Mouse (Mus musculus): ENCODE results near the gene Epha5.

The Epha5 gene

DNA sequence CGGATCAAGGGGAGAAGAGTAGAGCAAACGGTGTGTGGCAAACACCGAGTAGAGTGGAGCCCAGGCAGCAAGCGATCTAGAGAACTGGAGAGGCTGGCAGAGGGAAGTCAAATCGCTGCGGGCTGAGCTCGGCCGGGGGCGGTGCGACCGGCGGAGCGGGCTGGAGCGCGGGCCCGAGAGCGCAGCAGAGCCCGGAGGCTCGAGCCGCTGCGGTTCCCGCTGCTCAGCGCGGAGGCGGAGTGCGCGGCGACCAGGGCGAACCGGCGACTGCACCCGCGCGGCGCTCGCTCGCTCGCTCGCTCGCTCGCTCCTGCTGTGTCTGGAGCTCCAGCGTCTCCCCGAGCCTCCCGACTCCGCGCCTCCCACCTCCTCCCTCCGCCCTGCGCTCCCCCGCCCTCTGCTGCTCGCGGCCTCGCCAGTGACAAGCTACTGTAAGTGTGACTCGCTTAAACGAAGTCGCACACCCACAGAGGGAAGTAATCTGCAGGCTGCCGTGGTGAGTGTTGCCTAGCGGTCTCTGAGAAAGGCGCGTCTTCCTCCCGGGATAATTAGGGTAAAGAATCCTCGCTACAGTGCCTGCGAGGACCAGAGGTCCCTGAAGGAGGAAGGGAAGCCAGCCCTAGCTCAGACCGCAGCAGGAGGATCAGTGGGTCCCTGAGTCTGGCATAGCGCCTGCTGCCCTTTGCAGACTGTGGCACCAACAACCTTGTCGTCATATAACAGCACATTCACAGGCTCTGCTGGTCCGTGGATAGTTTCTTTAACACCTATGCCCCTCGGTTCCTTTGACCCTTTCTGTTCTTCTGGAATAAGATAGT lies at the start of gene Epha5:
Epha5 (minus strand) TSS at position 321 of the 818 bp plus-strand sequence.
- peak; percentile 75 for ATAC-seq (ENCODE audit: insufficient number of reproducible peaks, low FRiP score, low TSS enrichment)

DNA sequence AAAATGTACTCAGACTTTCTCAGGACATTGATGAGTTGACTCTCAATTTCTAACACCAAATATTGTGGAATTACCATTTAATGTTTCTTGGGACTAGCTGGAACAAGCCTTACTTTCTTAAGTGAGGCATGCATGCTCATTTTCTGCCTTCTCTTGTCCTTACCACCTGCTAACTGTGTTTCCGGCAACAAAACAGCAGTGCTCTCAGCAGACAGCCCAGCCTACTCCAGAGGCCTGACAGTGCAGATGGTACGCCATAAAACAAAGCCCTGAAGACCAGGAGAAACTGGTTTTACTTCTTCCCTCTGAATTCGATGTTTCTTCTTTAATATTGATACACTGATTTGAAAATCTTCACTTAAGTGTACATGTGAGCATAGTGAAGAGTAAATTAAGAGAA lies 39.0 kb upstream of the Epha5 start:
- ATAC-seq (ENCODE audit: insufficient number of reproducible peaks, low FRiP score, low TSS enrichment): no peak

DNA sequence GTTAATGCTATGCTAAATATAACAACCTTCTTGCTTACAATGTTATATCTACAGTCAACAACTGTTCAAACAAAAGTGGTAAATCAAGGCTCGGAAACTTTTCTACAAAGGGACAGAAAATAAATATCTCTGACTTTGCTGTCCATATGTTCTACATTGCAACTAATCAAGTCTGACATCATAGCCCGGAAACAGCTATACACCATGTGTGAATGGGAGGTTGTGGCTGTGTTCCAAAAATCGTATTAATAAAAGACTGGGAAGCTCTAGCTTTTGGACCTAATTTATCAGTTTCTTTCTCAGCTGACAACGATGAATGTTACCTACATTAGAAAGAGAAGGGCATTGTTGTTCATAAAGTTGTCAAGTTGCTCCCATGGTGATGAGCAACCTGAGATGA lies 37.5 kb upstream of the Epha5 start:
- no peak for ATAC-seq (ENCODE audit: insufficient number of reproducible peaks, low FRiP score, low TSS enrichment)

DNA sequence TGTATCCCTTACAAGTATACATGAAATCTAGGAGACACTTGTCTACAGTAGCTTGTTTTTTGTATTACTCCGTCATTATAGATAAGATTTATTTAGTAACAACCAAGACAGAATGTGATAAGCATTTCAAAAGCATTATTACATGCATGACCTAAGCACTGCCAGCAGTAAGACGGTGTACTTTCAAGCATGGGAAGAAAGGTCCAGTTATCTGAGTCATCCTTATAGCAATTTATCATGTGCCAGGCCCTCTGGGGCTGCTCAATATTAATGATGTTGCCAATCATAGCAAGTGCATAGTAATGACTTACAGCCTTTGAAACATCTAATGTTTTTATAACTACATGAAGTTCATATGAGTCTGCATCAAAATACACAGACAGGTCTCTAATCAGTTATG lies 36.7 kb upstream of the Epha5 start:
- no peak for ATAC-seq (ENCODE audit: insufficient number of reproducible peaks, low FRiP score, low TSS enrichment)

DNA sequence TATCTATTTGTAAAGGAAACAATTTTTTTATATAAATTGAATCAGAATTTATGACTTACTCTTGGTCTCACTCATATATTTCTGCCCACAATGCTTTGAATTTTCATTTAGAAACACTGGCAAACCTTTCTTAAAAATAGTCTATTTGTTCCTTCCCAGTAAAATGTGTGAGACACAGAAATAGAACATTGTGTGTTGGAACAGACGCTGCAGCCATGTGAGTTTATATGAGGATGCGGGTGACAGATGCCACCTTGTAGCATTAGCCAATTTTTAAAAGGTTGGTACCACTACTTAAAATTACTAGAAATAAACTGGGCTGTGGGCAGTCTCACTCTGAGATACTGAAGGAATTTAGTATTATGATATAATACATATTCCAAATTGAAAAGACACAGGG lies 23.1 kb upstream of the Epha5 start:
- no peak for ATAC-seq (ENCODE audit: insufficient number of reproducible peaks, low FRiP score, low TSS enrichment)

DNA sequence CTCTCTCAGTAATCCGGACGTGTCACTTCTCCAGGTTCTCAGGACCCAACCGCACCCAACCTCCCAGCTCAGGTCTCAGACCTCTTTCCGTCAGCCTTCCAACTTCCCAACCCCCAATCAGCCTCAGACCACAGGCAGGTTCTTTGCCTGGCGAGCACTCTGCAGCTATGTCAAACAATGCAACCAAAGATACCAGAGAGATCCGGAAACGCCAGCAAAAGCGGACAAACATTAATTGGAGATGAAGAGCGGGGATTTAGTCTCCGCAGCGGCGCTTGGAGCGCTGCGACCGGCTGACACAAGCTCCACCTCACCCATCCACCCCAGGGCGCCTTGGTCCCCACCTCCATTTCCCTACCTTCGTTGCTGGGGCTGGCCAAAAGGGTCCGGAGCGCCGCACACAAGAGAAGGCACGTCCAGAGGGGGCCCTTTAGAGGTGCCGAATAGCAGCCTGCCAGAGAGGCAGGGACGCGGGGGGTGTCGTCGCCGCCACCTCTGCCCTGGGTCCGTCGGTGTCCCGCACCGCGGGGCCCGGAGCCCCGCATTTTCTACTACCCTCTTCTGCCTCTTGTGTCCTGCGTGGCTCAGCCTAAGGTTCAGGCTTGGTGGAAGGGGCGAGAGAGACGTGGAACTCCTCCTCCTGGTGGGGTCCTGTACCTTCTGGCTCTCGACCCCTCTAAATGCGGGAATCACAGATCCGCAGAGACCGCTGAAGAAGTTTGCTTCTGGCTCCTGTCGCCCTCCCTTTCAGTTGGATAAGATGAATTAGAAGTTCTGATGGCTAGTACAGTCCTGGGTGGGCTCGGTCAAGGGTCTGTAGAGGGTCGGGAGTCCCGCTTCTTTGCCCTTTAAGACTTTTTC lies 991 bp downstream of the Epha5 start:
- ATAC-seq (ENCODE audit: insufficient number of reproducible peaks, low FRiP score, low TSS enrichment): peak; percentile 18; the same call in 1 of the 2 replicates

DNA sequence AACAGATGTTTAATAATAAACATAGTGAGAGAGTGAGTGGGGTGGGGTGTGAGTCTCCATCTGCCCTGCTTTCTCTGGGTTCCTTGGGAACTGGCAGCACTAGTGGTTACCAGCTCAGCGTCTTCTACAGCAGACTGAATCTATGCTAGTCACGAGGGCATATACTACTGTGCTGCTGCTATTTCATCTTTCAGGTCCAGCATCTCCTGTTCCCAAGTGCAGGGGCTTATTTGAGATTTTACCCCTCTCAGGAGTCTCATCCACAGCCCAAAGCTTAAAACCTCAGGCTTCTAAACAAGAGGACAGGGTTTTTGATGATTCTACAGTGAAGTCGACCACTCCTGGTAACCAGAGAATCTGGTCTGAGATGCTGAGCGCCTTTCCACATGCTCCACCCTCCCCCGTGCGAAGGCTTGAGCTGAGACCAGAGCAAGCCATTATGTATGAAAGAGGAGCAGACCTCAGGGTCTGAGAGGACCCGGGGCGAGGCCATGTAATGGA lies 2.2 kb downstream of the Epha5 start:
- no peak for ATAC-seq (ENCODE audit: insufficient number of reproducible peaks, low FRiP score, low TSS enrichment)

DNA sequence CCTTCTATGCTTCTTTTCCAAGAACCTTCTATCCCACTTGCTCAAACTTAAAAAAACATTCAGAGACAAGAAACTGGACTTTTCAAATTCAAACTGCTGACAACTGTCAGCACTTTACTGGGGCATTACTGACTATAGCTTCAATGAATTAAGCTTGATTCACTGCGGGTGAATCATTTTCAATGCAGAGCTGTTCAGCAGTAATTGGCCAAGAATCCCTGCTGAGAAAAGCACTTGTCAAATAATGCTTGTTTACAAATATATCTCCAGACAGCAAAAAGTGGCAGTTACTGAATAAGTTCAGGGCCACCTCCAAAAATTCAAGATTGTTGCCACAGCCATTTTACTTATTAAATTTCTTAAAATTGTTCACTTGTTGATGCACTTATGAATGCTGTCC lies 4.2 kb downstream of the Epha5 start:
- no peak for ATAC-seq (ENCODE audit: insufficient number of reproducible peaks, low FRiP score, low TSS enrichment)

DNA sequence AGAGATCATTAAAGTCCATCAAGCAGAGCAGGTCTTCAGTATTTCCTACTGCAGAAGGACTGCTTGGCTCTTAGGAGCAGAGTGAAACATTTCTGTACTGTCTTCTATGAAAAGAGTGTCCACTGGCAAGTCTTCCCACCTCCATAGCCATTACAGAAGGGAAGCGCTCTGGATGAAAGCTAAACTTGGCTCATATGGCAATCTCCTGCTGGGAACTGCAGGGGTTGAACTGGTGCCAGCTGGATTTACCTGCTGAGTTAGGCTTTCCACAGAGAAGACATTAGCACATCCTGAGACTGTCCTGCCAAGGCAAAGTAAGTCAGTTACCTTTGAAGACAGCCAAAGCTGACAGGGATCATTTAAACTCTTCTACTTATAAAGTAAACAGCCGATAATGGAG lies 8.8 kb downstream of the Epha5 start:
- peak; percentile 74 for ATAC-seq (ENCODE audit: insufficient number of reproducible peaks, low FRiP score, low TSS enrichment)

DNA sequence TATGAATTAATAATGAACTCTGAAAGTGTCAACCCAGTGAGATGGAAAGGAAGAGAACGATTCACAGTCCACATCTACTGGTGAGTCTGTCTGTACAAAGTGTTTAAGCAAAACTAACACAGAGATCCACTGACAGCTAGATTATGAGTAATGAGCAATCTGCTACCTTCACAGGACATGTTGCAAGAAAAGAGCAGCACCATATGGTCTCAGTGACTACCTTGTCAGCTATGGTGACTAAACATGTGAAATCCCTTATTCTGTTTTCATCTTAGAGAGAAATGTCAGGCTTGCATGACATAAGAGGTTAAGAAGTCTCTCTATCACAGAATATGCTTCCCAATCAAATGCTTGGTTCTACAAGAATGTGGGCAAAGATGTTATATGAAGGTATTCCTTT lies 20.1 kb downstream of the Epha5 start:
- no peak; the same call in 1 of the 2 replicates for ATAC-seq (ENCODE audit: insufficient number of reproducible peaks, low FRiP score, low TSS enrichment)

DNA sequence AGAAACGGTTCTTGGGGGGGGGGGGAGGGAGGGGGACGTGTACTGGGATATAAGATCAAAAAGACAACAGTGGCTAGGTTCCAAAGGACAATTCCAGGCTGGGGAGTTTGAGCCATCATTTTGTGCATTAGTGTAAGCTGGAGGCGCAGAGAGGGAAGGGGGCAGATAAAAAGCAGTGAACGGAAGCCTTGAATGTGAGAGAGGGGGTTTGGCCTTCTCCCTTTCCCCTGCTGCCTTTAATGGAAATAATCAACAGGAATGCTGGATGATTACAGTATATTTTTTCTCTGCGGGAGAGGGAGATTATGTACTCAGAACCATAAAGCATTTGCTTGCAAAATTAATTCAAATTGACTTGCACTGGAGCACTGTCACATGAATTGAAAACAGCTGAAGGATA lies 51.8 kb downstream of the Epha5 start:
- no peak for ATAC-seq (ENCODE audit: insufficient number of reproducible peaks, low FRiP score, low TSS enrichment)

DNA sequence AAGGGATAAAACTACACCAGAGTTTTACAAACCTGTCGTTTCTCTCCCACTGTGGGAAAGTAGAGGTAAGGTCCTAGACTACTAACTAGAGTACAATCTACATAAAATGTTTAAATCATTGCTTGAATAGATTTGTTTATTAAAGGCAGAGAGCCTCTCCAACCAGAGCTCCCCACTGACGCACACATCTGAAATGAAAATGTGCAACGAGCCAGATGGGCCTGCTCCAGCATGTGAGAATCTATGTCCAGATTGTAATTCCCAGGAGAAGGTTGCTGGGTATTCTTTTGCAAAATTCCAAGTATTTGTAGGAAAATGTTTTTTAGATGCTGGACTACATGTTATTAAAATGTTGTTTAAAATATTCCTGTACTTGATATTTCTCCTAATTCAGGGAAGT lies 57.8 kb downstream of the Epha5 start:
- ATAC-seq (ENCODE audit: insufficient number of reproducible peaks, low FRiP score, low TSS enrichment): no peak

DNA sequence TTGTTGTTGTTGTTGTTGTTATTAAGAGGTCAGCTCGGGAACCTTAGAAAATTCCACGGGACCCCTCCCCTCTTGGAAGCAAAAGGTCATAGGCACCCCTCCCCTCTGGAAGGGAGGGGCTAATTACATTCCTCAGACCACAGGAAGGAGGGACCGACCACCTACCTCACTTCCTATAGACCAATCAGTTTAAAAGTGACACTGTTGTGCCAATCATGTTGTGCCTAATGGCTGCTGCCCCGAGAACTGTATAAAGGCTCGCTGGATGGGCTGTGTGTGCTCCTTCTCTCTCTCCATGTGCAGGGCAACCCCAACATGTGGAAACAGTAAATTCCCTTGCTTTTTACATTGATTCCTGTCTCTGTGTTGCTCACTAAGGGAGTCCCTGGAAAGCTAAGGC lies 64.1 kb downstream of the Epha5 start:
- ATAC-seq (ENCODE audit: insufficient number of reproducible peaks, low FRiP score, low TSS enrichment): no peak

DNA sequence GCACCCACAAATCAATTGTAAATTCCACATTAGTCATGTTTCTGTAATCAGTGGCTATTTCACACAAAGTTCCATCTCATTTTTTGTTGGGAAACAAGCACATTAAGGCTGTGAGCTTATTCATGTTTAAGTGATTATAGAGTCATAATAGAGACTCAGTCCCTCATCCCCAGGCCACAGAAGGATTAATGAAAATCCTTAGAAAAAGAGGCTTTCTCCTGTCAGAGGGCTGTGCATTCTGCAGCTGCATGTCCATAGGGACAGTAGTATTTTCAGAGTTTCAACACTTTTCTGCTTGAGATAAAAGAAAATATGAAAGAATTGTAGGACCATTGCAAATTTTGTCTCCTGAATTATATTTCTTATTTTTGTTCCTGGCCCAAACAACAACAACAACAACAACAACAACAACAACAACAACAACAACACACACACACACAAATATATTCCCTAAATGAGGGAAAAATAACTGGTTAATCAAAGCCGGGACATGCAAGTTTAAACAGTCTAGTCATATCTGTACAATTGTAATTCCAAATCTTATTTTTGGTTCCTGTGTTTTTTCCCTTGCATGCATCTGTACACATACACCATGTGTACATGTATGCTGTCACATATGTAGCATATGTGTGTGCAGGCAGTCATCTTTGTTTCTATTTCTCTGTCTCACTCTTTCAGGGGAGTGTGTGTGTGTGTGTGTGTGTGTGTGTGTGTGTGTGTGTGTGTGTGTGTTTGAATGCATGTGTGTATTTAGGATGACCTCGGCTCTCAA lies 70.3 kb downstream of the Epha5 start:
- no peak for ATAC-seq (ENCODE audit: insufficient number of reproducible peaks, low FRiP score, low TSS enrichment)

DNA sequence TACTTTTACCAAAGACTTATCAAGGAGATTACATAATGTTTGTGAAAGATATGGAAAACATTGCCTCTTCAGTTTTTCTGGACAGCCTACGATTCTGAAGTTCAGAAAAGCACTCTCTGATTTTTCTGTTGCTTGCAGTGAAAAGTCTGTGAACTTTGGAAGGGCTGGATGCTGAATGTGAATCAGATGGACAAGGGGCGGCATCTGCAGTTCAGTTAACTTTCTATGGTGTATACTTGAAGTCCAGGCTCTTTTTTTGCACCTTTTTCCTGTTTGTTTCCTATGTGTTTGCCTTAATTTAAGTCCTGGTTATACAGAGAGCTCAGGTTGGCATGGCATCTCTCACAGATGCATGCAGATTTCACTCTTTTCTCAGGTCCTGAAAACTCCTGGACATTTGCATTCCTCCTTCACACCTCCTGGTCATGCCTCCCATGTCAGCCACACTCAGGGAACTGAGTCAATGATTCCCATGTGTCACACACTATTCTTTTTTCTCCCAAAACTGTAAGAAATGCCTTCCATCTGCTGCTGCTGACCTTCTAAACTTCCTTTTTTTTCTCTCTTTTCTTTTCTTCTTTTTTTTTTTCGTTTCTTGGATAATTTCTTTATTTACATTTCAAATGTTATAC lies 81.2 kb downstream of the Epha5 start:
- no peak for ATAC-seq (ENCODE audit: insufficient number of reproducible peaks, low FRiP score, low TSS enrichment)

DNA sequence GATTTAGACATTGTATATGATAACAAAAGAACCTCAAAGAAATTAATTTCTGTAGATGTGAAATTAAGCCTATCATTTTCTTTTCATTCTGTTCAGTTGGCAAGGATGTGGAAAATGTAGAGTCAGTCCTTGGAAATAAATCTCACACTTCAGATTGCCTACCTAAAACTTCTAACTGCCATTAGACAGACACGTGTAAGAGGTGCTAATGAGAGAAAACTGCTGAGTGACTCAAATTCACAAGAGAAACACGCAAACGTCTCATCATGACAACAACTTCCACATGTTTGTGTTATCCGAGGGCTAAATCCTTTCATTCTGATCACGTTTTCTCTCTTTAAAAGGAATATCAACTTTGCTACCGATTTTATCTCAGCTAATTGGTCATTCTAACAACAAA lies 82.7 kb downstream of the Epha5 start:
- no peak for ATAC-seq (ENCODE audit: insufficient number of reproducible peaks, low FRiP score, low TSS enrichment)

DNA sequence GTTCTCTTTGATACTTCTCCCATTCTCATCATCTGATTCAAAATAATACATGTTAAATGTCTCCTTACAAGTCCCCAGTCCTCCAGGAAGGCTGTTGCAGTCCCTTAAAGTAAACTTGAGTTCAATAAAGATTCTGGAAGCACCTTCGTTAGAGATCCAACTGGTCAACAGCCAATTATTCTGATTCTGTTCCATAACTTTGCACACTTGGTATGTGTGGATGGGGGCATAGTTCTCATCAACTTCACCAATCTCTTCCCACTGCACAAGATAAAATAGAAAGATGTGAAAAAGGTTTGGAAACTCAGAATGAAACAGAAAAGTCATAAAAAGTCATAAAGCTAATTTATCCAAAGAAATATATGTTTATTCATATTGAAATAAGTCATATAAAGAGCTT lies 85.6 kb downstream of the Epha5 start:
- no peak for ATAC-seq (ENCODE audit: insufficient number of reproducible peaks, low FRiP score, low TSS enrichment)

DNA sequence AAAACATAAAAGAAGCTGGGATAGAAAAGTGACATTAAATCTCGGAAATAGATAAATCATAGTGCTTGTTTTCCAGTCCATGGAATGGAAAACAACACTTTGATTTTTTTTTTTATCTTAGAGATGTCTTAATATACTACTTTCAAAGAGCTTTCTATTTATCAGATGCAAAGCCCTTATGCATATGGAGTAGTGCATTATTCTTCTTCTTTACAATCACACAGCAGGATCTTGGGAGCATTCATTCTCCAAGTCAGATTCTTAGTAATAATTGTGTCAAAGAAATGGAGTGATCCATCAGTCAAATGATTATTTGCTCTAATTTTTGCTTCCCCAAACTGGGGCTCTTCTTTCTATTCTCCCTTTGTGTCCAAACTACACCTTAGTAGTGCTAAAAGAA lies 96.6 kb downstream of the Epha5 start:
- ATAC-seq (ENCODE audit: insufficient number of reproducible peaks, low FRiP score, low TSS enrichment): no peak

DNA sequence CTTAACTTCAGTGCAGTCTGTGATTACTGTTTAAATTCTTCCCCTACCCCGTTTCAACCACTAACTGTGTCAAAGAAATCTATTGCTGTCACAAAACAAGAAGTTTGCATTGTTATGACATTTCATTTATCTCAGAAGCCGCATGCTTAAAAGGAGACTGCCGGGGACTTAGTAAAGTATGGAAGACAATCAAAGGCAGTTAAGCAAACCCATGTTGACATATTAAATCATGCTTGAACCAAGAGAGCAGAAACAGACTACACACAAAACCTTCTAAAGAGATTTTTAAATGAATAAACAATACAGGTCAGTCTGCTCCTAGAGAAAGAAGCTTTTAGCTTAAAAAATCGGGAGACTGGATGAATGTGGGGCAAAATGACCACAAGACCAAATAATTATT lies 97.0 kb downstream of the Epha5 start:
- ATAC-seq (ENCODE audit: insufficient number of reproducible peaks, low FRiP score, low TSS enrichment): no peak

DNA sequence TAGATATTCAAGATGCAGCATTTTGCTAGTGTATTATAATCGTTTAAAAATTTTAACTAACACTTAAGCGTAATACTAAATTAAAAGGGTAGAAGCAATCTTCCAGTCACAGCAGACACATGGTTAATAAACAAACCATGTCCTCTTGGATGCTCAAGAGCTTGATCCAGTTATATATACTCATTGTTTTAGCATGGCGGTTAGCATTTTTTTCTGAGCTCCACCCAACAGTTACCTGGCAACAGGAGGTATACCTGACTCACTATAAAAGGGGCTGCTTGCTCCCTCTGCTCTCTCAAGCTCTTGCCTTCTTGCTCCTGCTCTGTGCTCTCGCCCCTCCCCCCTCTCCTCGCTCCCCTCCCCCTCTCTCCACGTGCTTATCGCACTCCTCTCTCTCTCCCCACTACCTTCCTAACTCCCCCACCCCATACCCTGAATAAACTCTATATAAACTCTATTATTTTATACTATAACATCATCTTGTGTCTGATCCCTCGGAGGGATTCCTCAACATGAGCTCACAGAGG lies 98.3 kb downstream of the Epha5 start:
- no peak for ATAC-seq (ENCODE audit: insufficient number of reproducible peaks, low FRiP score, low TSS enrichment)
